Mouse (Mus musculus) ES-CJ7 (cell line): Measurements from ENCODE around the gene Ywhae.
A peak's percentile ranks its signal among the peaks of the same experiment; 100 is the strongest.

Experiments used
- DNase-seq: peaks from one replicate; pipeline ENCODE4 v3.0.0; 2011; ENCODE audit warnings: low read depth, low spot score

The Ywhae gene

GRCm38 (mm10) chr11:75794602-75795320 is 62.1 kb downstream of the Ywhae start:
- DNase-seq, result no peak

- no peak for DNase-seq
These were observed 62.6 kb downstream of the Ywhae start for GRCm38 (mm10) chr11:75795321-75795636.

GRCm38 (mm10) chr11:75796029-75796445 is 63.4 kb downstream of the Ywhae start, which contains the start of gene Doc2b:
Doc2b (minus strand) TSS chr11:75796049.
- peak; percentile 29 for DNase-seq

GRCm38 (mm10) chr11:75796536-75797246 is 64.0 kb downstream of the Ywhae start:
- DNase-seq, result no peak

GRCm38 (mm10) chr11:75801369-75801768 is 68.7 kb downstream of the Ywhae start:
- DNase-seq, result no peak

- DNase-seq, result peak; percentile 82
These were observed 69.3 kb downstream of the Ywhae start for GRCm38 (mm10) chr11:75801771-75802550.

- DNase-seq, result no peak
These were observed 74.8 kb downstream of the Ywhae start for GRCm38 (mm10) chr11:75807486-75807885.

- no peak for DNase-seq
These were observed 77.9 kb downstream of the Ywhae start for GRCm38 (mm10) chr11:75810526-75810925.

GRCm38 (mm10) chr11:75811900-75812299 is 79.2 kb downstream of the Ywhae start:
- no peak for DNase-seq

GRCm38 (mm10) chr11:75813085-75813484 is 80.4 kb downstream of the Ywhae start:
- DNase-seq, result no peak
